Mouse (Mus musculus): ENCODE results near the gene Cmtm8.

DNA sequence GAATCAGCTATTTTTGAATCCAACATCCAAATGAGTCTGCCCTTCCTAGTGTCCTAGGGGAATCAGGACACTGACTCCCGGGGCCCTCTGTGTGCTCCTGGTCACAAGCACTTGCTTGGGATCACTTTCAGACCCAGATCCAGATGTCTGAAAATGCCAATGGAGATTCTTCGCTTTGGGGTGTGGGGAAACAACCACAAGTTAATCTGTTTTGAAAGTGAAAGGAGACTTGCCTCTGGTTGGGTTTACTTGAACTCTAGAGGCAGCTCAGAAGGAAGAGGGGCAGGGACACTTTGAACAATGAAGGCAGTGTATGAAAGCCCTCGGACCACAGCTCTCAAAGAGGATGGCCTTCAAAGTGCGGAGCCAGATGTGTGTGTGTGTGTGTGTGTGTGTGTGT, 49.5 kb downstream of the Cmtm8 start:
- TF ChIP-seq CTCF (IDR thresholded peaks at IDR 0.05; ENCODE audit: low read depth, low read length) (no peak), GATA1 (IDR thresholded peaks at IDR 0.05; ENCODE audit: borderline replicate concordance, low read length) (no peak), TAL1 (conservative IDR thresholded peaks at IDR 0.05; ENCODE audit: low read depth, low read length) (no peak)
